Mouse (Mus musculus) liver, embryonic 14.5 days (tissue): ENCODE results near the gene Ikzf1. TPM values are rescaled to one million over a fixed set of nuclear protein-coding genes. Genes with fewer than 3 reads are reported as not detected.

Source experiments
- ATAC-seq: fragments of 200-750 bp; cut with Nextera tagmentation; 2 replicates; pipeline ENCODE4 v1.8.0; 2017; ENCODE audit warnings: moderate number of reproducible peaks, mild to moderate bottlenecking, moderate library complexity; ENCODE audit not compliant: insufficient read depth
- DNase-seq, 3 experiments: peaks; one replicate each; pipeline ENCODE4 v3.0.0-alpha.2; 2012 to 2013; ENCODE audit warnings: low read depth in 3 of 3, low spot score in 3 of 3
- H3K27ac ChIP-seq: fragments of 300-500 bp; sonication (generic); 2 replicates; pipeline ENCODE4 v1.5.1; 2014; ENCODE audit warnings: moderate library complexity, mild to moderate bottlenecking, control low read depth, inconsistent platforms
- H3K27me3 ChIP-seq: fragments of 300-500 bp; sonication (generic); 2 replicates; pipeline ENCODE4 v1.6.1; 2014; ENCODE audit warnings: mild to moderate bottlenecking, low read length, moderate library complexity; ENCODE audit not compliant: control insufficient read depth, insufficient read depth
- H3K36me3 ChIP-seq: fragments of 300-500 bp; sonication (generic); replicated peaks from 2 replicates; pipeline ENCODE4 v1.6.1; 2014; ENCODE audit warnings: low read depth; ENCODE audit not compliant: control insufficient read depth, insufficient read depth
- H3K4me1 ChIP-seq, 2 experiments: fragments of 200-500 bp in 1 of 2; fragments of 300-500 bp in 1 of 2; sonication (generic) in 1 of 2; replicated peaks; 2 replicates each; pipeline ENCODE4 v1.6.1; 2012 to 2014; ENCODE audit warnings: antibody characterized with exemption in 1 of 2, inconsistent platforms in 1 of 2, low read length in 1 of 2; ENCODE audit not compliant: control insufficient read depth in 2 of 2, insufficient read depth in 2 of 2
- H3K4me2 ChIP-seq: fragments of 300-500 bp; sonication (generic); 2 replicates; pipeline ENCODE4 v1.6.1; 2014; ENCODE audit warnings: low read depth, mild to moderate bottlenecking, control low read depth, moderate library complexity
- H3K4me3 ChIP-seq, 2 experiments: fragments of 200-500 bp in 1 of 2; fragments of 300-500 bp in 1 of 2; sonication (generic) in 1 of 2; 2 replicates each; pipeline ENCODE4 v1.5.1; 2012 to 2014; ENCODE audit warnings: low read depth in 2 of 2, low read length in 2 of 2, mild to moderate bottlenecking in 2 of 2, control low read depth in 1 of 2, inconsistent platforms in 1 of 2, moderate library complexity in 1 of 2; ENCODE audit not compliant: insufficient read depth in 1 of 2
- H3K9ac ChIP-seq: fragments of 300-500 bp; sonication (generic); replicated peaks from 2 replicates; pipeline ENCODE4 v1.6.1; 2014; ENCODE audit warnings: mild to moderate bottlenecking, control low read depth, moderate library complexity
- H3K9me3 ChIP-seq: fragments of 300-500 bp; sonication (generic); 2 replicates; pipeline ENCODE4 v1.6.1; 2016; ENCODE audit warnings: low read length, mixed read lengths; ENCODE audit not compliant: control insufficient read depth
- CTCF ChIP-seq: IDR thresholded peaks from 2 replicates; pipeline ENCODE4 v1.5.1; 2016; ENCODE audit warnings: antibody characterized with exemption, low read depth, control low read depth
- EP300 ChIP-seq: IDR thresholded peaks from 2 replicates; pipeline ENCODE4 v1.6.1; 2016; ENCODE audit warnings: antibody characterized with exemption, low read depth
- WGBS: fragments of 180-500 bp; shearing (Covaris S2); extraction: QIAGEN DNeasy Blood & Tissue Kit; methylation state at CpG from one replicate; pipeline ENCODE4 v1.1.7; 2014; ENCODE audit not compliant: insufficient replicate concordance; 5-methylcytosine and 5-hydroxymethylcytosine counted together
- polyA plus RNA-seq, 2 experiments: library from polyadenylated mRNA; depleted of rRNA in 1 of 2; stranded (reverse) in 1 of 2; unstranded in 1 of 2; fragments of >200 nt; fragmentation: Nextera tagmentation in 1 of 2; extraction: Ambion mirVana in 1 of 2; gene quantifications; 2 replicates each; pipeline versions ENCODE4 v1.2.1 to v1.2.3; 2012 to 2014

Ikzf1 gene
- polyA plus RNA-seq, 2 experiments = 46.6 to 65.4 TPM

GRCm38 (mm10) chr11:11727936-11728556 lies 43.2 kb downstream of the Ikzf1 start:
- Histone ChIP-seq H3K27me3 (no peaks in the 10 kb centered on the region), H3K9ac (peak overlapping the region; percentile 40), H3K9me3 (no peaks in the 10 kb centered on the region), H3K27ac (peak overlapping the region; percentile 100), H3K4me3 (no peak overlapping the region), H3K4me2 (peak overlapping the region; percentile 69), H3K36me3 (peaks cover 21% of the 10 kb centered on the region), H3K4me1 (peaks cover 78 to 86% of the 10 kb centered on the region in 2 experiments)
- DNase-seq = peak in 2 of 3 experiments; percentile 54 to 60
- TF ChIP-seq CTCF (no peak), EP300 (peak; percentile 82)
- WGBS = 52% methylated on average over 10 of the region's 10 CpGs
- ATAC-seq = peak; percentile 41

- Histone ChIP-seq H3K4me2 (peak overlapping the region; percentile 69), H3K27ac (peak overlapping the region; percentile 100), H3K9ac (peak overlapping the region; percentile 82), H3K4me3 (peak overlapping the region in 1 of 2 experiments; percentile 8; a peak in 1 of 4 replicates), H3K4me1 (peaks cover 88 to 95% of the 10 kb centered on the region in 2 experiments), H3K9me3 (no peaks in the 10 kb centered on the region), H3K27me3 (no peaks in the 10 kb centered on the region), H3K36me3 (peaks cover 14% of the 10 kb centered on the region)
- TF ChIP-seq EP300 = peak; percentile 95
- TF ChIP-seq CTCF = no peak
- peak; percentile 83 to 90 (median 87) for DNase-seq
- WGBS = 8% methylated on average over 6 of the region's 6 CpGs
- ATAC-seq = peak; percentile 86
Measured at GRCm38 (mm10) chr11:11729216-11729615, 44.4 kb downstream of the Ikzf1 start.

DNA sequence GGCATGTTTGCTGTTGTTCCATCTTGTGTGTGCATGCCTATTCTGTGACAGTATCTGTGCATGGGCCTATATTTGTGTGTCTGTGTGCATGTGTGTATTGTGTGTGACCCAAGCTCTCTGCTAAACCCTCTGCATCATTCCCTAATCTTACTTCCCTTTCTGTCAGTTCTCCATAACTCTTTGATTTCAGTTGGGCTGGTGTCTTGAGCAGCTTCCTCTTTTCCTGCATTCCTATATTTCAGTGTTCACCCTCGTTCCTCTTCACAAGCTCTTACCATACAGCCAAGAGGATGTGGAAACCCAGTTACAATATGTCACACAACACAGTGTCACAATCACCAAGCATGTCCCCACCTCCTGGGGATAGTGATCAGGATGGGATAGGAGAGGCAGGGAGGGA lies 45.3 kb downstream of the Ikzf1 start:
- H3K4me2 ChIP-seq = peak overlapping the region; percentile 5
- no peaks in the 10 kb centered on the region for H3K27me3 ChIP-seq
- H3K4me1 ChIP-seq = peaks cover 91 to 95% of the 10 kb centered on the region in 2 experiments
- peaks cover 13% of the 10 kb centered on the region for H3K36me3 ChIP-seq
- peak overlapping the region; percentile 95 for H3K27ac ChIP-seq
- no peaks in the 10 kb centered on the region for H3K9me3 ChIP-seq
- no peak for DNase-seq
- TF ChIP-seq CTCF = no peak
- TF ChIP-seq EP300 = no peak
- H3K4me3 ChIP-seq = no peak overlapping the region
- H3K9ac ChIP-seq = peak overlapping the region; percentile 2; the same call in 1 of the 2 replicates
- WGBS = 10% methylated on average over 1 of the region's 1 CpGs
- no peak for ATAC-seq

GRCm38 (mm10) chr11:11731727-11732126 lies 46.9 kb downstream of the Ikzf1 start:
- no peak for ATAC-seq
- TF ChIP-seq EP300 (0 out of 2 replicates have a peak, but pooled peaks have one; percentile 5), CTCF (no peak)
- Histone ChIP-seq H3K4me3 (no peak overlapping the region), H3K27me3 (no peaks in the 10 kb centered on the region), H3K4me2 (no peak overlapping the region), H3K36me3 (peaks cover 12% of the 10 kb centered on the region), H3K9ac (peak overlapping the region; percentile 0; the same call in 1 of the 2 replicates), H3K27ac (peak overlapping the region; percentile 95), H3K4me1 (peaks cover 90 to 92% of the 10 kb centered on the region in 2 experiments), H3K9me3 (no peaks in the 10 kb centered on the region)
- no peak for DNase-seq
- 46% methylated on average over 1 of the region's 1 CpGs for WGBS

- Histone ChIP-seq H3K9ac (peak overlapping the region; percentile 67), H3K27ac (peak overlapping the region; percentile 95), H3K4me3 (peak overlapping the region; percentile 8 to 15; a peak in 2 of 4 replicates), H3K4me1 (peaks cover 75 to 80% of the 10 kb centered on the region in 2 experiments), H3K9me3 (no peaks in the 10 kb centered on the region), H3K4me2 (peak overlapping the region; percentile 66), H3K27me3 (no peaks in the 10 kb centered on the region), H3K36me3 (peaks cover 8% of the 10 kb centered on the region)
- peak; percentile 96 for TF ChIP-seq EP300
- TF ChIP-seq CTCF = no peak
- ATAC-seq (peak; percentile 80), DNase-seq (peak; percentile 82 to 88 (median 87))
- 23% methylated on average over 8 of the region's 8 CpGs for WGBS
Measured at GRCm38 (mm10) chr11:11732972-11733770, 48.4 kb downstream of the Ikzf1 start.
